Mouse (Mus musculus) olfactory bulb, adult 2 months (tissue): ENCODE data around the gene Il2.

Source experiments
- CTCF ChIP-seq: fragments of 200-500 bp; IDR thresholded peaks from 2 replicates; pipeline ENCODE4 v1.5.1; 2012; ENCODE audit warnings: low read depth, mild to moderate bottlenecking, low read length, moderate library complexity; ENCODE audit not compliant: insufficient read depth
- POLR2A ChIP-seq: fragments of 200-500 bp; IDR thresholded peaks from 2 replicates; pipeline ENCODE4 v1.6.1; 2012; ENCODE audit warnings: mild to moderate bottlenecking, low read depth, low read length, moderate library complexity; ENCODE audit not compliant: insufficient read depth

- TF ChIP-seq POLR2A (no peak), CTCF (no peak)
These were observed 31.3 kb upstream of the Il2 start for GRCm38 (mm10) chr3:37157082-37157481.
